Mouse (Mus musculus): ENCODE data around the gene Tnfrsf13b. TPM values are rescaled to one million over a fixed set of nuclear protein-coding genes. Genes with fewer than 3 reads are reported as not detected.
A peak's percentile ranks its signal among the peaks of the same experiment; 100 is the strongest.
"Not testable (repeated sequence)": the region's sequence is repeated elsewhere in the genome, so short reads cannot be mapped to it uniquely, and the experiment has no call there.

The Tnfrsf13b gene
- total RNA-seq, 2 experiments from 2014 or later: 0.40 to 1.1 TPM

- DNase-seq: no peak
These were observed 43.6 kb downstream of the Tnfrsf13b start for GRCm38 (mm10) chr11:61170184-61170583.

GRCm38 (mm10) chr11:61173477-61173876 is 46.9 kb downstream of the Tnfrsf13b start:
- DNase-seq: not testable (repeated sequence)

- peak; percentile 69 to 80 for DNase-seq
These were observed 47.8 kb downstream of the Tnfrsf13b start for GRCm38 (mm10) chr11:61174291-61174820.

- DNase-seq: peak; percentile 99 to 100
These were observed 48.5 kb downstream of the Tnfrsf13b start, which contains the start of gene Usp22 for GRCm38 (mm10) chr11:61174821-61175658. TSS of gene Usp22 (minus strand) at chr11:61175055.

GRCm38 (mm10) chr11:61175778-61176177 is 49.2 kb downstream of the Tnfrsf13b start:
- no peak for DNase-seq

GRCm38 (mm10) chr11:61176321-61176720 is 49.8 kb downstream of the Tnfrsf13b start:
- no peak for DNase-seq

- DNase-seq: no peak
These were observed 53.8 kb downstream of the Tnfrsf13b start for GRCm38 (mm10) chr11:61180361-61180760.

- DNase-seq: no peak
These were observed 55.1 kb downstream of the Tnfrsf13b start for GRCm38 (mm10) chr11:61181624-61182023.

GRCm38 (mm10) chr11:61183820-61184219 is 57.3 kb downstream of the Tnfrsf13b start:
- DNase-seq: no peak

GRCm38 (mm10) chr11:61190776-61191175 is 64.2 kb downstream of the Tnfrsf13b start:
- DNase-seq: no peak

- not testable (repeated sequence) for DNase-seq
These were observed 65.6 kb downstream of the Tnfrsf13b start for GRCm38 (mm10) chr11:61192123-61192522.

- no peak for DNase-seq
These were observed 66.2 kb downstream of the Tnfrsf13b start for GRCm38 (mm10) chr11:61192779-61193178.

- DNase-seq: peak; percentile 86 to 87
These were observed 66.8 kb downstream of the Tnfrsf13b start for GRCm38 (mm10) chr11:61193392-61193791.

- no peak for DNase-seq
These were observed 70.2 kb downstream of the Tnfrsf13b start for GRCm38 (mm10) chr11:61196616-61197353.

GRCm38 (mm10) chr11:61197935-61198334 is 71.4 kb downstream of the Tnfrsf13b start:
- DNase-seq: no peak

Other genes starting within 250 kb of the Tnfrsf13b start
- 10 to 100 TPM; 41.3 to 46.3 TPM for gene Tmem11, start 247.5 kb upstream of the Tnfrsf13b start, total RNA-seq (2021)
- gene Natd1, start 212.0 kb upstream of the Tnfrsf13b start, total RNA-seq (2021): 10 to 100 TPM; 19.5 to 26.3 TPM
- gene Map2k3, start 194.7 kb upstream of the Tnfrsf13b start, total RNA-seq (2021): 100 to 1,000 TPM in 1 of 2 experiments, 10 to 100 TPM in 1; 86.9 to 151 TPM
- 1 to 10 TPM; 1.3 to 2.5 TPM for gene Kcnj12, start 104.2 kb upstream of the Tnfrsf13b start, total RNA-seq (2021)
- gene Usp22, start 48.3 kb downstream of the Tnfrsf13b start, total RNA-seq (2021): 10 to 100 TPM; 59.1 to 99.4 TPM
- gene Aldh3a1, start 80.8 kb downstream of the Tnfrsf13b start, total RNA-seq (2021): under 1 TPM in 1 of 2 experiments, not detected in 1; 0.95 TPM
- 10 to 100 TPM; 46.1 to 63.7 TPM for gene Aldh3a2, start 140.7 kb downstream of the Tnfrsf13b start, total RNA-seq (2021)
- gene Slc47a2, start 216.1 kb downstream of the Tnfrsf13b start, total RNA-seq (2021): not detected

All from adrenal gland, postnatal 36 days (tissue).